Mouse (Mus musculus) lung, postnatal 0 days (tissue): Measurements from ENCODE around the gene Nfe2l2.

Experiments
- CTCF ChIP-seq: IDR thresholded peaks from 2 replicates; pipeline ENCODE4 v1.5.1; 2016; ENCODE audit warnings: antibody characterized with exemption, mild to moderate bottlenecking
- EP300 ChIP-seq: IDR thresholded peaks from 2 replicates; pipeline ENCODE4 v1.6.1; 2016; ENCODE audit warnings: antibody characterized with exemption, mild to moderate bottlenecking, control low read depth

DNA sequence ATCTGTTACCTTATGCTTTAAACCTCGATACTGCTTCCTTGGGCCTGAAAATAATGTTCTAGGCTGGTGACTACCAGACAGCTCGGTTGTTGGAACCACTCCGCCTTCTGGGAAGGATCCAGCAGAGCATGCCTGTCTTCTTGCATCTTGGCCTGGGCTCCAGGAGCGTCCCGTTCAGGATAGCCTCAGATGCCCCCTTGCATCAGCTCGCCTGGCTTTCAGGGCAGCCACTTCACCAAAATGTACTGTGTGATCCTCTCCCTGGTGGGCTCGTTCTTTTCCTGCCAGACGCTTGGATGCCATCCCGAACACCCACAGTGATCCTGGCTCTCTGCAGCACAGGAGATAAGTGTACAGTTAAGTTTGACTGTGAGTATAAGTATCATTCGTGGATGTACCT lies 25.6 kb upstream of the Nfe2l2 start:
- TF ChIP-seq CTCF = no peak
- TF ChIP-seq EP300 = no peak
